Mouse (Mus musculus): ENCODE results near the gene Dock4.
"Not testable (repeated sequence)": the region's sequence is repeated elsewhere in the genome, so short reads cannot be mapped to it uniquely, and the experiment has no call there.

The Dock4 gene

DNA sequence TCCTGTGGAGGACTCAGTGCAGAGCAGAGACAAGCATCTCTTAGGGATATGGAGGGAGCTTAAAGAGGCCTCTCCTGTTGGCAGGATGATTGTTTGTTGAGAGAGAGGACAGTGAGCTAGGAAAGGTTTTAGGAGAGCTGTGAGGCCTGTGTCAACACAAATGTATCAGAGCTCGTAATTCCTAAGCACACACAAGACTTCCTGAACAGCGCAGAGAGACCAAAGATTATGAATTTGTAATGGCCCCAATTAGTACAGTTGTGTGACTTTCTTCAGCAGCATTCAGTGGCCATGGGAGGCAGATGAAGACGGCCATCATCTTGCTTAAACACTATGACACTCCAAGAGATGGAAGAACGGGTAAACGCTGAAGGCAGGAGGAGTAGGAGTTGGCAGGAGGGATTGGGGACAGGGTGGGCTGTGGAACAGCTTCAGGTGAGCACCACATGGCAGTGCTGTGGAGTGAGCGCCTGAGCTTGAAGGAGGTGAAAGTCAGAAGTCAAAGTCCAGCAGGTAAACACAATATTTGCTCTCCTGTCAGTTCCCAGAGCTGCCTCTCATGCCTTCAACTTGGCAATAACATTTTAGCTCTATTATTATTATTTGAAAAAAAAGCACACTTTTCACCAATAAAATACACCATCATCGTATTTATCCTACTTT lies 409.1 kb downstream of the Dock4 start:
- ChIA-PET POLR2A (interaction anchor here in 2 of 4 experiments (0.6 to 1.6 kb wide), 3 partner anchors 10 to 632 kb away, joined by 4 to 6 read pairs (median 4); no protein-coding TSS in a partner anchor), CTCF (no interaction called here)

DNA sequence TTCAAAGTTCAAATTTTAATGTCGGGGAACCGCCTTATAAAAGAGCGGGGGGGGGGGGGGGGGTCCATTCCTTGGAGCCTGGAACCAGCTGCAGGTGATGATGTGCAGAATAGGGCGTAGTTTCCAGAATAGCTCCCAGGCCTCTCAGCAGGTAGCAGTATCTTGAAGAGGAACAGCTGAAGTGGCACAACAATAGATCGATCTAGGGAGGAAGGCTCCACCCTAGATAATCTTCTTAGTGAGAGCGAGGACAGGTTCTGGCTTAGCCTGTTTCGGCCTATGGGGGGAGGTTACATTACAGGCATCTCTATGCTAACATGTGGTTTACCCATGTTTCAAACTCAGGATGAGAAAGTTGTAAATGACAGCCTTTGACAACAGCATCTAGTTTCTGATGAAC lies 411.7 kb downstream of the Dock4 start:
- CTCF ChIA-PET, result interaction anchor here in 1 of 4 experiments (0.6 kb wide), 1 partner anchor 61 kb away, joined by 4 read pairs; no protein-coding TSS in a partner anchor
- POLR2A ChIA-PET, result interaction anchor here in 1 of 4 experiments (0.6 kb wide), 1 partner anchor 1819 kb away, joined by 3 read pairs; no protein-coding TSS in a partner anchor

DNA sequence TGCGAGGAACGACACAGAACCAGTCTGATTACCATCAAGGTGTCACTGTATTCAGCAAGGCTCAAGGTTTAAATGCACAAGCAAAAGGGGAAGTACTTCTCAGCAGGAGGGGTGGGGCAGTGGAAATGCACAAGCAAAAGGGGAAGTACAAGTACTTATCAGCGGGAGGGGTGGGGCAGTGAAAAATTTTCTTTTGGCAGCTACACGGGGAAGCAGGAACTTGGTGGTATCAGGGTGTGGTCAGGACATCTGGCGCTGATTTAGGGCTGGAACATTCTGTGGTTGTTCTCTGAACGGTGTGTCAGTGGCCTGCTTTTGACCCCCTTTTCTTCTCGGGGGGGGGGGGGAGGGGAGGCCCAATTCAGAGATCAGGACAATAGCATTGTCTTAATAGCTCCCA lies 413.0 kb downstream of the Dock4 start:
- POLR2A ChIA-PET, result interaction anchor here in 1 of 4 experiments (0.6 kb wide), 1 partner anchor 54 kb away, joined by 3 read pairs; no protein-coding TSS in a partner anchor

DNA sequence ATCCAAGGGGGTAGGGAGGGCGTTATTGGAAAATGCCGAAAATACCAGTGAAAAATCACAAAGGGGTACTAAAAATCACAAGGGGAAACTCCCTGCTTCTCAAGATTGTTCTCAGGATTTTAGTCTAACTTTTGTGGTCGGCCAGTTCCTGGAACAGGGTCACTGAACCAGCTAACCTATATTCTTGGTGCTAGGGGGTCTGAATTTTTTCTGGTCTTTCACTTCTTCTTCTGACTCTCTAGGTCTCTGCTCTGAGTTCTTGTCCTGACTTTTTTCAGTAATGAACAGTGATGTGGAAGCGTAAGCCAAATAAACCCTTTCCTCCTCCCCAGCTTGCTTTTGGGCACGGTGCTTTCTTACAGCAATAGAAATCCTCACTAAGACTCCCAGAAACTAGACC lies 424.6 kb downstream of the Dock4 start:
- CTCF ChIA-PET, result no interaction called here
- POLR2A ChIA-PET, result no interaction called here

More for the DNA sequence above, 413.0 kb downstream of the Dock4 start:
- CTCF ChIA-PET, result not testable (repeated sequence)

DNA sequence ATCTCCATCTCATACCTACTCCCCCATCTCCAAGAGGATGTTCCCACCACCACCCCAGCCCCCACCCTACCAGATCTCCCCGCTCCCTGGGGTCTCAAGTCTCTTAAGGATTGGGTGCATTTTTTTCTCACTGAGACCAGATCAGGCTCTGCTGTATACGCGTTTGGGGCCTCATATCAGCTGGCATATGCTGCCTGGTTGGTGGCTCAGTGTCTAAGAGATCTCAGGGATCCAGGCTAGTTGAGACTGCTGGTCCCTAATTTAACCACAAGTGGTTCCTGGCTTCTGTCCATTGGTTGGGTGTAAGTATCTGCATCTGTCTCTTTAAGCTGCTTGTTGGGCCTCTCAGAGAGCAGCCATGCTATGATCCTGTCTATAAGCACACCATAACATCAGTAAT lies 427.0 kb downstream of the Dock4 start:
- ChIA-PET CTCF (no interaction called here), POLR2A (no interaction called here)

DNA sequence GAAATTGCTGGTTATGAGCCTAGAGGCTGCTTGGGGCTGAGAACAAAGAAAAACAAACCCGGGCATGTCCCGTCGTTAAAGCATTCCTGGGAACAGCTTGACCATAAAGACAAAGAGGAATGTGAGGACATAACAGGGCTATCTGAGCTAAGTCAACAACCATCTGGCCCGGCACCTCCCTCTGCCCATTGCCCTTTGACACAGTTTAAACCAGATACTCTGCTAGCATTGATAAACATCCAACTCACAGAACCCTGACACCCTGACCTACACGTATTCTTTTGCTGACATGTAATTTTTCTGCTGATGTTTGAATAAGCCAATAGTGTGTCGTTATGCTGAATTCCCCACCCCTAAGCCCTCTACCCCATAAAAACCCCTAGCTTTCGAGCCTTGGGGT lies 427.5 kb downstream of the Dock4 start:
- POLR2A ChIA-PET, CTCF ChIA-PET: not testable (repeated sequence)

DNA sequence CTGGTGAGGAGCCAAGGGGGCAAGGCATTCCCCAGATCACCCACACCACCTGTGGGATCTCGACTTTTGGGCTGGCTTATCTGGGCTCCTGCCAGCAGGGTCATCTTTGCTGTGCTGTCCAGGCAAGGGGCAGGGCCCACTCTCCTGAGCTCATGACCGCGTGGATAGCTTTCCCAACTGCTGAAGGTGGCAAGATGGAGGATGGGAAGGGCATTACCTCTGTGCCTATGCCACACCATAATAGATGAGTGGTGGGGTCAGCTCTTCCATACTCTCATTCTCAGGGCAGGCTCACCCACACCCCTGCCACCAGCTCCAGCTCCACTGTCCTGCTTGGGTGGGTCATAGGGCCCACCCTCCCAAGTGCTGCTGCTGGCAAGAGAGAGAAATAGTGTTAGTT lies 439.2 kb downstream of the Dock4 start:
- CTCF ChIA-PET, result no interaction called here

DNA sequence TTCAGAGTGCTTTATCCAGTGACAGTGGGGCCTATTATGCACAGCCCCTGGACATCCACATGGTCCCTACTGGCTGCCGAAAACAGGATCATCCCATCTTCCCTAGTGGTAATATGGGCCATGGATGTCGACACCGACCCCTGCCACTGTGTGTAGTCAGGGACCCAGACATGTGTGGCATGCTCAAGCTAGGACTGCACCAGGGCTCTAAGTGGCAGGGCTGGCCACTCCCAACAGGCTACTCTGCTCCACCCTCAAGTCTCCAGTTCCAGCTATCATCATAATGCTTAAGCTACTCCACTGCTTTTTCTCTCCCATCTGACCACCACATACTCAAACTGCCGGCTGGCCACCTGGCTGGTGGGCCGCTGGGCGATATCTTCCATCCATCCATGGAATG lies 439.6 kb downstream of the Dock4 start:
- ChIA-PET POLR2A (interaction anchor here in 1 of 4 experiments (1.3 kb wide), 1 partner anchor 44 kb away, joined by 3 read pairs; no protein-coding TSS in a partner anchor), CTCF (no interaction called here)

More for the DNA sequence above, 439.2 kb downstream of the Dock4 start:
- POLR2A ChIA-PET, result interaction anchor here in 1 of 4 experiments (1.3 kb wide), 1 partner anchor 45 kb away, joined by 3 read pairs; no protein-coding TSS in a partner anchor

DNA sequence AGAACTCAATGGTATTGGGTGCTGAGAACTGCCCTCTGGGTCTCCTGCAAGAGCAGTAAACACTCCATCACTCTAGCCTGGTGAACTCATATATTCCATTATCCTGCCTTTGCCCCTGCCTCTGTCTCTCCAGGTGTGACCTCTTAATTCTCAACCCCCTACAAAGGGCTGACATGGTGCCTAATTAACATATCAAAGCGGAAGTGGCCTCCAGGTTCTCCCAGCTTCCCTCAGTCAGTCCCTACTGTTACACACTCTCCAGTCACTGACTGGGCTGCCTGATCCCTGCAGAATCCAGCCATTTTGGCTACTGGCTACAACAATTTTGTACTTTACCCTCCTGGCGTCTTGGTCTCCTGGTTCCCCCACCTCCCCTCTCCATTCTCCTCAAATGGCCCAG lies 441.7 kb downstream of the Dock4 start:
- CTCF ChIA-PET, result no interaction called here
- POLR2A ChIA-PET, result interaction anchor here in 1 of 4 experiments (0.5 to 0.8 kb wide), 2 partner anchors 11 to 31 kb away, joined by 3 to 4 read pairs; no protein-coding TSS in a partner anchor

DNA sequence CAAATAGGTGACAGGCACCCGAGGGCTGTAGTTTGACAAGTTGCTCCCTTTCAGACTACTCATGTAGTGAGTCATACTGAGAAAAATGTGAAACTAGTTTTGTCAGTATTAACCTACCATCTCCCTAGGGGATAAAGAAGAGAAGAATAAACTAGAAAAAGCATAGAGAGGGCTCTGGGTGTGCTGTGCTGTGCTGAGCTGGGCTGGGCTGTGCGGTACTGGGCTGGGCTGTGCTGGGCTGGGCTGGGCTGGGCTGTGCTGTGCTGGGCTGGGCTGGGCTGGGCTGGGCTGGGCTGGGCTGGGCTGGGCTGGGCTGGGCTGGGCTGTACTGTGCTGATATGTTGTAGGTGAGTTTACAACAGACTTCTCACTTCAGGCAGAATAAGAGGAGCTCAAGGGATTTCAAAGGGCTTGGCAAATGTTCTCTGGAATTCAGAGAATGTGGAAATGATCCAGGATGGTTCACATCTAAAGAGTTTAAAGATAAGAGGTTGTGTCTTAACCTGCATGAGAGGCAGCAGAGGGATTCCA lies 442.6 kb downstream of the Dock4 start:
- POLR2A ChIA-PET, result interaction anchor here in 2 of 4 experiments (0.7 to 1.3 kb wide), 5 partner anchors 11 to 640 kb away, joined by 3 to 6 read pairs (median 4); partner anchors contain the start of gene Ifrd1 (in 1 of the 2)

DNA sequence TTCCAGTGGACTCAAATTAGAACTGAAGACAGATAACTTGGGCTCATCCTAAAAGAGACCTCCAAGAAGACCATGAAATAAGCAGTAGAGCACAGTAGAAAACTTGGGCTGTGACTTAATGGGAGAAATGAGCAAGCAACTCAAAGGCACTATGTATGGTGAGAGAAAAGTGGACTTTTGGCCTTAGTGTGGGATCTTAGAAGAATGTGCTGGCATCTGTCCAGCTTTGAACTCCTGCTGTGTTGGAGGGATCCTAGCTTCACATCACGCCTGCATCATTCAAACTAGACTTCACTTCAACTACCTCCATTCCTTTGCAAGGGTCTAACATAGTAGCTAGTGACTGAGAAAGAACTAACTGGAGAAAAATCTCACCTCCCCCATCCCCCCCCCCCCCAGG lies 443.1 kb downstream of the Dock4 start:
- CTCF ChIA-PET, result no interaction called here
- POLR2A ChIA-PET, result interaction anchor here in 2 of 4 experiments (0.7 to 1.3 kb wide), 5 partner anchors 11 to 640 kb away, joined by 3 to 6 read pairs (median 4); partner anchors contain the start of gene Ifrd1 (in 1 of the 2)

More for the DNA sequence above, 442.6 kb downstream of the Dock4 start:
- CTCF ChIA-PET, result no interaction called here

DNA sequence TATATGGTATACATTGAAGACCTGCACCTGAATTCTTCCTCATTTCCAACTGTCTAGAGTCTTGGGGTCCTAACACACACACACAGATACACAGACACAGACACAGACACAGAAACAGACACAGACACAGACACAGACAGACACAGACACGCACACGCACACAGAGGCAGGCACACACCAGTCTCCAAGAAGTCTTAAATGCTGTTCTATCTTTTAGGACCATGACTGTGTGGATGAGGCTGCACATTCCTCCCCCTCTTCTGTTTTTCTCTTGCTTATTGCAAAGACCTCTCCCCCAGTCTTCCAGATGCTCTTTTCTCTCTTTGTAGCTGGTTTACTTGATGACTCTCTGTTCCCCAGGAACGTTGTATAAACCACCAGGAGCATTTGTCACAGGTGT lies 443.8 kb downstream of the Dock4 start:
- CTCF ChIA-PET, result no interaction called here

DNA sequence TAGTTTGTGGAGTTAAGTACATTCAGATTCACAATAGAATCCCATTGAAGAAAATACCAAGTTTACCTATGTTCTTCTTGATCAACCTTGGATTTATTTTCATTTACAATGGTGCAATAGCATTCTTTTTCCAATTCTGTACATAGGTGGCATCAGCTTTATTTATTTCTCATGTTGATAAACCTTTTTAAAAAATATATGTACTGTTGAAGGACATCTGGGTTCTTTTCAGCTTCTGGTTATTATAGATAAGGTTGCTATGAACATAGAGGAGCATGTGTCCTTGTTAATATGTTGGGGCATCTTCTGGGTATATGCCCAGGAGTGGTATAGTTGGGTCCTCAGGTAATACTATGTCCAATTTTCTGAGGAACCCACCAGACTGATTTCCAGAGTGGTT lies 445.4 kb downstream of the Dock4 start:
- CTCF ChIA-PET, result no interaction called here
- POLR2A ChIA-PET, result interaction anchor here in 1 of 4 experiments (0.6 to 0.8 kb wide), 2 partner anchors 8 to 226 kb away, joined by 3 to 4 read pairs; no protein-coding TSS in a partner anchor

More for the DNA sequence above, 443.8 kb downstream of the Dock4 start:
- POLR2A ChIA-PET, result interaction anchor here in 2 of 4 experiments (0.7 to 1.0 kb wide), 2 partner anchors 53 to 179 kb away, joined by 3 read pairs; no protein-coding TSS in a partner anchor

DNA sequence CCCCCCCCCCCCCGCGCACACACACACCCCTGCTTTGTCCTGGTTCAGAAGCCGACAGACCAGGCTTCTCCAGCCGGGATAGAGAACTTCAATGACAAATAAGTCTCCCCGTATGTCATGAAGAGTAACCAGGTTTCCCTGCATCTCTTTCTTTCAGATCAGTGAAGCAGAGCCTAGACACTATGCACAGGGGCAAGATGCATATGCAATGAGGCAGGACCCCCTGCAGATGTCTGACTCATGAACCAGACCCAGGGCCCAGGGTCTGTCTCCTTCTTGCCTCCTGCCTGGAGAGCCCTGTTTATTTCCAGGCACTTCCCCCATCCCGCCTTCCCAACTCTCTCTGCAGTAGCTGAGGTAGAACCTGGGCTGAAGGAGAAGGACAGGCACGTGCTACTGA lies 448.0 kb downstream of the Dock4 start:
- CTCF ChIA-PET, result no interaction called here

DNA sequence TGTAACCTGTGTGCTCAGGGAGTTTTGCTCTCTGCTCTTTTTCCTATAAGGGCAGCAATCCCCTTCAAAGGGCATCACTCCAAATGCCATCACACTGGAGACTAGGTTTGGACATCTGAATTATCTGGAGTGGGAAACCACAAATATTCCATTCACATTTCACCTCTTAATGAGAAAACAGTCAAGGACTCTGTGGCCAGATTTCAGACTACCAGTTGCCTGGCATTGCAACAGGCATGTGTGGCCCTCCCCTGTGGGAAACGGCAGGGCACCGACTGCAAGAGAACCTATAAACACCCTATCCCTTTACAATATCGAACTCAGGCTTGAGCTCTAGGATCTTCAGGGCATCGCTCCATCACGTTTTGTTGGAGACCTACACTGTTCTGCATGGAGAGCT lies 448.9 kb downstream of the Dock4 start:
- CTCF ChIA-PET, result no interaction called here
- POLR2A ChIA-PET, result no interaction called here

More for the DNA sequence above, 448.0 kb downstream of the Dock4 start:
- POLR2A ChIA-PET, result interaction anchor here in 2 of 4 experiments (0.6 to 0.7 kb wide), 2 partner anchors 376 to 439 kb away, joined by 3 to 4 read pairs; no protein-coding TSS in a partner anchor

Data from embryonic stem cell, embryonic (primary cell).